ENCODE assay signal across 27 mouse cellular contexts in the genomic region with DNA sequence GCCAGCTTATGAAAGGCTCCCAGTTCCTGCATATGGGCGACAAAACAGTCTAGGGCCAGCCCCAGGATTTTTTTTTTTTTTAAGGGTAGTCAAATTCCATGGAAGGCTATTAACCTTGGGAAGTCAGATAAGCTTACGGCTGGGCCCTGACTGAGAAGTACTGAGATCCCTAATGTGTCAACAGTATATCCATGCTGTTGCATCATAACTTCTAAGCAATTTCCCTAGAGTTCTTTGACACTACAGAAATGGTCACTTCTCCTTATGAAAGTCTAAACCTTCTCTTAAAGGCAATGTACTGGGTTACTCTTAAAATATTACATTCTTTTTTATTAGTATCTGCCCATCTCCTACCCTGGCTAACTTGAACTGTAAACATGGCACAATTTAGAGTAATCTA.
"Had no signal": no experiment of that assay in that cellular context is flagged by ENCODE, and none has a peak within 500 bp of the region (broad histone marks: within the 10 kb centered on the region; RNA-seq: fewer than 3 reads in every experiment).

No protein-coding gene starts in this region.

- ATAC-seq: forebrain, embryonic 16.5 days; hindbrain, embryonic 16.5 days; inflammation-experienced regulatory T-cells, adult 6 months; intestine, embryonic 15.5 days; intestine, postnatal 0 days; liver, embryonic 12.5 days had no signal

- H3K9ac ChIP-seq: heart, embryonic 12.5 days; hindbrain, embryonic 12.5 days; hindbrain, embryonic 14.5 days; intestine, embryonic 15.5 days; kidney, embryonic 15.5 days; limb, embryonic 12.5 days; liver, embryonic 12.5 days had no signal

- H3K4me3 ChIP-seq: heart, embryonic 10.5 days; heart, embryonic 12.5 days; hindbrain, embryonic 10.5 days; hindbrain, embryonic 12.5 days; intestine, embryonic 15.5 days; kidney, embryonic 15.5 days; layer of hippocampus, adult 2 months; limb, embryonic 10.5 days; limb, embryonic 12.5 days; liver, embryonic 12.5 days had no signal

- H3K27me3 ChIP-seq: heart, embryonic 12.5 days; hindbrain, embryonic 12.5 days; intestine, embryonic 15.5 days; kidney, embryonic 15.5 days; limb, embryonic 12.5 days; liver, embryonic 12.5 days had no signal

- H3K4me1 ChIP-seq: heart, embryonic 10.5 days; heart, embryonic 12.5 days; hindbrain, embryonic 10.5 days; hindbrain, embryonic 12.5 days; intestine, embryonic 15.5 days; kidney, embryonic 15.5 days; limb, embryonic 10.5 days; limb, embryonic 12.5 days; liver, embryonic 12.5 days had no signal

- DNase-seq: gastrocnemius, postnatal 14 days; gastrocnemius, postnatal 36 days; heart, adult 18-20 months; heart, postnatal 10 days; heart, postnatal 4 days; kidney, adult 2 months; kidney, adult 9 months; kidney, postnatal 14 days; kidney, postnatal 4 days; layer of hippocampus, adult 9-11 months; layer of hippocampus, postnatal 36 days; liver had no signal

- H3K36me3 ChIP-seq: heart, embryonic 10.5 days; heart, embryonic 12.5 days; hindbrain, embryonic 10.5 days; hindbrain, embryonic 12.5 days; intestine, embryonic 15.5 days; kidney, embryonic 15.5 days; limb, embryonic 10.5 days; limb, embryonic 12.5 days; liver, embryonic 12.5 days had no signal

- H3K27ac ChIP-seq: heart, embryonic 10.5 days; hindbrain, embryonic 10.5 days; hindbrain, embryonic 12.5 days; hindbrain, embryonic 14.5 days; intestine, embryonic 15.5 days; kidney, embryonic 15.5 days; layer of hippocampus, adult 2 months; limb, embryonic 10.5 days; limb, embryonic 12.5 days; liver, embryonic 12.5 days had no signal

- H3K9me3 ChIP-seq: heart, embryonic 10.5 days; heart, embryonic 12.5 days; hindbrain, embryonic 10.5 days; hindbrain, embryonic 12.5 days; intestine, embryonic 15.5 days; kidney, embryonic 15.5 days; limb, embryonic 10.5 days; limb, embryonic 12.5 days; liver, embryonic 12.5 days had no signal

- H3K4me2 ChIP-seq: heart, embryonic 12.5 days; hindbrain, embryonic 12.5 days; hindbrain, embryonic 14.5 days; intestine, embryonic 15.5 days; kidney, embryonic 15.5 days; limb, embryonic 12.5 days; liver, embryonic 12.5 days had no signal
